Mouse (Mus musculus): Measurements from ENCODE around the gene Bnipl. TPM values are rescaled to one million over a fixed set of nuclear protein-coding genes. Genes with fewer than 3 reads are reported as not detected.

Bnipl gene
- total and polyA plus RNA-seq, 2 experiments from 2014 or later, result not detected

- DNase-seq (ENCODE audit: low spot score) (no peak), ATAC-seq (no peak)
- Histone ChIP-seq H3K9ac (replicated peaks; ENCODE audit: low read length) (no peak overlapping the region), H3K9me3 (ENCODE audit: low read length) (no peaks in the 10 kb centered on the region), H3K36me3 (ENCODE audit: insufficient read depth, low read length) (peaks cover 25% of the 10 kb centered on the region; the same call in 1 of the 2 replicates), H3K4me3 (ENCODE audit: low read length) (no peak overlapping the region), H3K4me1 (ENCODE audit: insufficient read depth, low read length) (no peaks in the 10 kb centered on the region), H3K27me3 (ENCODE audit: insufficient read depth, low read length) (no peaks in the 10 kb centered on the region), H3K27ac (no peak overlapping the region), H3K4me2 (ENCODE audit: low read depth, low read length) (no peak overlapping the region)
- WGBS, result 77% methylated on average over 11 of the region's 11 CpGs
- TF ChIP-seq CTCF (IDR thresholded peaks at IDR 0.05; ENCODE audit: low read depth), result no peak
Measured at GRCm38 (mm10) chr3:95293537-95293936, 42.5 kb upstream of the Bnipl start.

- DNase-seq (ENCODE audit: low spot score), result no peak
Measured at GRCm38 (mm10) chr3:95292899-95293298, 41.9 kb upstream of the Bnipl start.

GRCm38 (mm10) chr3:95291041-95291440, 40.0 kb upstream of the Bnipl start:
- no peaks in the 10 kb centered on the region for H3K9me3 ChIP-seq (ENCODE audit: low read length)
- H3K36me3 ChIP-seq (ENCODE audit: insufficient read depth, low read length), result peaks cover 29% of the 10 kb centered on the region; the same call in 1 of the 2 replicates
- no peak overlapping the region for H3K4me3 ChIP-seq (ENCODE audit: low read length)
- H3K4me2 ChIP-seq (ENCODE audit: low read depth, low read length), result no peak overlapping the region
- no peak overlapping the region for H3K27ac ChIP-seq
- H3K27me3 ChIP-seq (ENCODE audit: insufficient read depth, low read length), result no peaks in the 10 kb centered on the region
- no peak for ATAC-seq
- WGBS, result 86% methylated on average over 4 of the region's 4 CpGs
- TF ChIP-seq CTCF (IDR thresholded peaks at IDR 0.05; ENCODE audit: low read depth), result no peak
- H3K9ac ChIP-seq (replicated peaks; ENCODE audit: low read length), result no peak overlapping the region
- DNase-seq (ENCODE audit: low spot score), result no peak
- no peaks in the 10 kb centered on the region for H3K4me1 ChIP-seq (ENCODE audit: insufficient read depth, low read length)

More at GRCm38 (mm10) chr3:95292899-95293298, 41.9 kb upstream of the Bnipl start:
- TF ChIP-seq CTCF (IDR thresholded peaks at IDR 0.05; ENCODE audit: low read depth), result no peak
- H3K36me3 ChIP-seq (ENCODE audit: insufficient read depth, low read length), result peaks cover 27% of the 10 kb centered on the region; the same call in 1 of the 2 replicates
- H3K4me1 ChIP-seq (ENCODE audit: insufficient read depth, low read length), result no peaks in the 10 kb centered on the region
- H3K4me2 ChIP-seq (ENCODE audit: low read depth, low read length), result no peak overlapping the region
- 98% methylated on average over 2 of the region's 2 CpGs for WGBS
- no peaks in the 10 kb centered on the region for H3K9me3 ChIP-seq (ENCODE audit: low read length)
- H3K27ac ChIP-seq, result no peak overlapping the region
- no peak for ATAC-seq
- no peak overlapping the region for H3K4me3 ChIP-seq (ENCODE audit: low read length)
- no peaks in the 10 kb centered on the region for H3K27me3 ChIP-seq (ENCODE audit: insufficient read depth, low read length)
- H3K9ac ChIP-seq (replicated peaks; ENCODE audit: low read length), result no peak overlapping the region

GRCm38 (mm10) chr3:95290156-95290555, 39.2 kb upstream of the Bnipl start:
- no peak overlapping the region for H3K4me2 ChIP-seq (ENCODE audit: low read depth, low read length)
- TF ChIP-seq CTCF (IDR thresholded peaks at IDR 0.05; ENCODE audit: low read depth), result no peak
- H3K27ac ChIP-seq, result no peak overlapping the region
- DNase-seq (ENCODE audit: low spot score) (no peak), ATAC-seq (no peak)
- peaks cover 27% of the 10 kb centered on the region; the same call in 1 of the 2 replicates for H3K36me3 ChIP-seq (ENCODE audit: insufficient read depth, low read length)
- H3K27me3 ChIP-seq (ENCODE audit: insufficient read depth, low read length), result no peaks in the 10 kb centered on the region
- no peaks in the 10 kb centered on the region for H3K4me1 ChIP-seq (ENCODE audit: insufficient read depth, low read length)
- H3K9me3 ChIP-seq (ENCODE audit: low read length), result no peaks in the 10 kb centered on the region
- 82% methylated on average over 6 of the region's 6 CpGs for WGBS
- H3K9ac ChIP-seq (replicated peaks; ENCODE audit: low read length), result no peak overlapping the region
- H3K4me3 ChIP-seq (ENCODE audit: low read length), result no peak overlapping the region

GRCm38 (mm10) chr3:95289419-95289818, 38.4 kb upstream of the Bnipl start:
- DNase-seq (ENCODE audit: low spot score) (no peak), ATAC-seq (0 out of 2 replicates have a peak, but pooled peaks have one; percentile 11)
- peaks cover 20% of the 10 kb centered on the region; the same call in 1 of the 2 replicates for H3K36me3 ChIP-seq (ENCODE audit: insufficient read depth, low read length)
- no peak overlapping the region for H3K27ac ChIP-seq
- WGBS, result 84% methylated on average over 4 of the region's 4 CpGs
- no peak overlapping the region for H3K4me2 ChIP-seq (ENCODE audit: low read depth, low read length)
- H3K9ac ChIP-seq (replicated peaks; ENCODE audit: low read length), result no peak overlapping the region
- no peaks in the 10 kb centered on the region for H3K27me3 ChIP-seq (ENCODE audit: insufficient read depth, low read length)
- H3K9me3 ChIP-seq (ENCODE audit: low read length), result no peaks in the 10 kb centered on the region
- H3K4me1 ChIP-seq (ENCODE audit: insufficient read depth, low read length), result no peaks in the 10 kb centered on the region
- no peak overlapping the region for H3K4me3 ChIP-seq (ENCODE audit: low read length)
- TF ChIP-seq CTCF (IDR thresholded peaks at IDR 0.05; ENCODE audit: low read depth), result 0 out of 2 replicates have a peak, but pooled peaks have one; percentile 1

GRCm38 (mm10) chr3:95287541-95287940, 36.5 kb upstream of the Bnipl start:
- Histone ChIP-seq H3K27me3 (ENCODE audit: insufficient read depth, low read length) (no peaks in the 10 kb centered on the region), H3K36me3 (ENCODE audit: insufficient read depth, low read length) (peaks cover 4% of the 10 kb centered on the region; the same call in 1 of the 2 replicates), H3K4me2 (ENCODE audit: low read depth, low read length) (no peak overlapping the region), H3K27ac (no peak overlapping the region), H3K9me3 (ENCODE audit: low read length) (no peaks in the 10 kb centered on the region), H3K4me3 (ENCODE audit: low read length) (no peak overlapping the region), H3K4me1 (ENCODE audit: insufficient read depth, low read length) (peaks cover 6% of the 10 kb centered on the region; the same call in 1 of the 2 replicates), H3K9ac (replicated peaks; ENCODE audit: low read length) (no peak overlapping the region)
- 86% methylated on average over 3 of the region's 3 CpGs for WGBS
- DNase-seq (ENCODE audit: low spot score) (no peak), ATAC-seq (no peak)
- no peak for TF ChIP-seq CTCF (IDR thresholded peaks at IDR 0.05; ENCODE audit: low read depth)

- H3K36me3 ChIP-seq (ENCODE audit: insufficient read depth, low read length), result peaks cover 4% of the 10 kb centered on the region; the same call in 1 of the 2 replicates
- ATAC-seq, result no peak
- H3K4me3 ChIP-seq (ENCODE audit: low read length), result no peak overlapping the region
- H3K27ac ChIP-seq, result no peak overlapping the region
- no peak for TF ChIP-seq CTCF (IDR thresholded peaks at IDR 0.05; ENCODE audit: low read depth)
- peaks cover 6% of the 10 kb centered on the region; the same call in 1 of the 2 replicates for H3K4me1 ChIP-seq (ENCODE audit: insufficient read depth, low read length)
- WGBS, result 89% methylated on average over 7 of the region's 7 CpGs
- no peaks in the 10 kb centered on the region for H3K9me3 ChIP-seq (ENCODE audit: low read length)
- H3K27me3 ChIP-seq (ENCODE audit: insufficient read depth, low read length), result no peaks in the 10 kb centered on the region
- no peak overlapping the region for H3K4me2 ChIP-seq (ENCODE audit: low read depth, low read length)
- DNase-seq (ENCODE audit: low spot score), result no peak
- no peak overlapping the region for H3K9ac ChIP-seq (replicated peaks; ENCODE audit: low read length)
Measured at GRCm38 (mm10) chr3:95286510-95286909, 35.5 kb upstream of the Bnipl start.

Measured in hindbrain, postnatal 0 days (tissue).